ENCODE assay signal across 28 mouse cellular contexts in genomic region chr14:107901823-107902222, GRCm38 (mm10).
"Had no signal": no experiment of that assay in that cellular context is flagged by ENCODE, and none has a peak within 500 bp of the region (broad histone marks: within the 10 kb centered on the region; RNA-seq: fewer than 3 reads in every experiment).

No protein-coding gene starts in this region.

- H3K27me3 ChIP-seq: limb, embryonic 12.5 days; limb, embryonic 13.5 days; limb, embryonic 15.5 days; liver, embryonic 12.5 days; liver, embryonic 13.5 days; liver, embryonic 15.5 days; lung, embryonic 15.5 days; megakaryocyte, embryonic 14.5 days; midbrain, embryonic 12.5 days; midbrain, embryonic 13.5 days; midbrain, embryonic 15.5 days; neural tube, embryonic 12.5 days had no signal

- H3K27ac ChIP-seq: limb, embryonic 10.5 days; limb, embryonic 12.5 days; limb, embryonic 13.5 days; limb, embryonic 15.5 days; liver, embryonic 12.5 days; liver, embryonic 13.5 days; liver, embryonic 14.5 days; liver, embryonic 15.5 days; lung, embryonic 15.5 days; macrophage; midbrain, embryonic 10.5 days; midbrain, embryonic 12.5 days; midbrain, embryonic 13.5 days; midbrain, embryonic 15.5 days; neural tube, embryonic 12.5 days had no signal

- H3K9me3 ChIP-seq: limb, embryonic 10.5 days; limb, embryonic 12.5 days; limb, embryonic 13.5 days; limb, embryonic 15.5 days; liver, embryonic 12.5 days; liver, embryonic 13.5 days; liver, embryonic 15.5 days; lung, embryonic 15.5 days; megakaryocyte, embryonic 14.5 days; midbrain, embryonic 10.5 days; midbrain, embryonic 12.5 days; midbrain, embryonic 13.5 days; midbrain, embryonic 15.5 days; neural tube, embryonic 12.5 days had no signal

- H3K4me1 ChIP-seq: limb, embryonic 10.5 days; limb, embryonic 12.5 days; limb, embryonic 13.5 days; limb, embryonic 15.5 days; liver, embryonic 12.5 days; liver, embryonic 13.5 days; liver, embryonic 15.5 days; lung, embryonic 15.5 days; megakaryocyte, embryonic 14.5 days; midbrain, embryonic 10.5 days; midbrain, embryonic 12.5 days; midbrain, embryonic 13.5 days; midbrain, embryonic 15.5 days; neural tube, embryonic 12.5 days had no signal

- H3K9ac ChIP-seq: limb, embryonic 12.5 days; limb, embryonic 13.5 days; limb, embryonic 15.5 days; liver, embryonic 12.5 days; liver, embryonic 13.5 days; liver, embryonic 14.5 days; liver, embryonic 15.5 days; liver, postnatal 0 days; lung, embryonic 14.5 days; lung, embryonic 15.5 days; midbrain, embryonic 12.5 days; midbrain, embryonic 13.5 days; midbrain, embryonic 15.5 days; neural tube, embryonic 12.5 days had no signal

- DNase-seq: left cerebral cortex, postnatal 4 days; liver; liver, embryonic 13.5 days; liver, postnatal 0 days; lung, adult 18-20 months; lung, adult 2 months; lung, embryonic 14.5 days; lung, postnatal 10 days; lung, postnatal 14 days; lung, postnatal 36 days; lung, postnatal 4 days; midbrain, embryonic 14.5 days had no signal

- H3K4me3 ChIP-seq: limb, embryonic 10.5 days; limb, embryonic 12.5 days; limb, embryonic 13.5 days; limb, embryonic 15.5 days; liver, embryonic 12.5 days; liver, embryonic 13.5 days; liver, embryonic 15.5 days; lung, embryonic 15.5 days; megakaryocyte, embryonic 14.5 days; midbrain, embryonic 10.5 days; midbrain, embryonic 12.5 days; midbrain, embryonic 13.5 days; midbrain, embryonic 15.5 days; myocyte; neural tube, embryonic 12.5 days had no signal

- H3K36me3 ChIP-seq: limb, embryonic 10.5 days; limb, embryonic 12.5 days; limb, embryonic 13.5 days; limb, embryonic 15.5 days; liver, embryonic 12.5 days; liver, embryonic 13.5 days; liver, embryonic 15.5 days; lung, embryonic 15.5 days; midbrain, embryonic 10.5 days; midbrain, embryonic 12.5 days; midbrain, embryonic 13.5 days; midbrain, embryonic 15.5 days; neural tube, embryonic 12.5 days had no signal
